Mouse (Mus musculus) neural tube, embryonic 12.5 days (tissue): ENCODE data around the gene Cdcp2. TPM values are rescaled to one million over a fixed set of nuclear protein-coding genes. Genes with fewer than 3 reads are reported as not detected.
"Not testable (repeated sequence)": the region's sequence is repeated elsewhere in the genome, so short reads cannot be mapped to it uniquely, and the experiment has no call there.

Experiments used
- ATAC-seq: fragments of 200-750 bp; cut with Nextera tagmentation; 2 replicates; pipeline ENCODE4 v1.8.0; 2017; ENCODE audit warnings: low read depth, mild to moderate bottlenecking, moderate TSS enrichment, moderate library complexity; ENCODE audit not compliant: low FRiP score
- H3K27ac ChIP-seq: fragments of 300-500 bp; sonication (generic); 2 replicates; pipeline ENCODE4 v1.5.1; 2016
- H3K27me3 ChIP-seq: fragments of 300-500 bp; sonication (generic); replicated peaks from 2 replicates; pipeline ENCODE4 v1.6.1; 2016; ENCODE audit warnings: mild to moderate bottlenecking
- H3K36me3 ChIP-seq: fragments of 300-500 bp; sonication (generic); 2 replicates; pipeline ENCODE4 v1.6.1; 2016; ENCODE audit warnings: mild to moderate bottlenecking
- H3K4me1 ChIP-seq: fragments of 300-500 bp; sonication (generic); 2 replicates; pipeline ENCODE4 v1.6.1; 2016
- H3K4me2 ChIP-seq: fragments of 300-500 bp; sonication (generic); replicated peaks from 2 replicates; pipeline ENCODE4 v1.6.1; 2016; ENCODE audit warnings: mild to moderate bottlenecking
- H3K4me3 ChIP-seq: fragments of 300-500 bp; sonication (generic); 2 replicates; pipeline ENCODE4 v1.5.1; 2016
- H3K9ac ChIP-seq: fragments of 300-500 bp; sonication (generic); 2 replicates; pipeline ENCODE4 v1.6.1; 2016; ENCODE audit warnings: mild to moderate bottlenecking
- H3K9me3 ChIP-seq: fragments of 300-500 bp; sonication (generic); 2 replicates; pipeline ENCODE4 v1.6.1; 2016; ENCODE audit warnings: mild to moderate bottlenecking
- WGBS: fragments of 180-500 bp; shearing (Covaris S2); methylation state at CpG from one replicate; pipeline ENCODE4 v1.1.7; 2016; 5-methylcytosine and 5-hydroxymethylcytosine counted together
- polyA plus RNA-seq: library from polyadenylated mRNA; unstranded; fragments of >200 nt; fragmentation: Nextera tagmentation; extraction: Ambion mirVana; gene quantifications from 2 replicates; pipeline ENCODE4 v1.2.1, GENCODE M21; 2016

The Cdcp2 gene
- polyA plus RNA-seq, 1 experiment from 2014 or later, result 0.37 TPM

GRCm38 (mm10) chr4:107096043-107096442 lies 648 bp upstream of the Cdcp2 start:
- Histone ChIP-seq H3K9ac (no peak overlapping the region), H3K27me3 (no peaks in the 10 kb centered on the region), H3K4me2 (no peak overlapping the region), H3K4me3 (no peak overlapping the region), H3K9me3 (no peaks in the 10 kb centered on the region), H3K27ac (peak overlapping the region; percentile 46; the same call in 1 of the 2 replicates), H3K36me3 (no peaks in the 10 kb centered on the region), H3K4me1 (peaks cover 22% of the 10 kb centered on the region)
- WGBS, result 39% methylated on average over 6 of the region's 6 CpGs
- ATAC-seq, result 0 out of 2 replicates have a peak, but pooled peaks have one; percentile 25

- no peak for ATAC-seq
- Histone ChIP-seq H3K9ac (no peak overlapping the region), H3K4me1 (peaks cover 22% of the 10 kb centered on the region), H3K4me3 (no peak overlapping the region), H3K9me3 (no peaks in the 10 kb centered on the region), H3K36me3 (no peaks in the 10 kb centered on the region), H3K27me3 (no peaks in the 10 kb centered on the region), H3K27ac (0 out of 2 replicates have a peak overlapping the region, but pooled peaks have one; percentile 1), H3K4me2 (no peak overlapping the region)
- WGBS, result 63% methylated on average over 15 of the region's 15 CpGs
These were observed 1.2 kb downstream of the Cdcp2 start for GRCm38 (mm10) chr4:107097871-107098270.

- ATAC-seq, result no peak
These were observed 1.7 kb downstream of the Cdcp2 start for GRCm38 (mm10) chr4:107098375-107098774.

GRCm38 (mm10) chr4:107098791-107099525 lies 2.3 kb downstream of the Cdcp2 start:
- H3K27me3 ChIP-seq, result no peaks in the 10 kb centered on the region
- no peak overlapping the region for H3K4me3 ChIP-seq
- no peaks in the 10 kb centered on the region for H3K36me3 ChIP-seq
- peaks cover 22% of the 10 kb centered on the region for H3K4me1 ChIP-seq
- H3K4me2 ChIP-seq, result no peak overlapping the region
- no peaks in the 10 kb centered on the region for H3K9me3 ChIP-seq
- no peak for ATAC-seq
- no peak overlapping the region for H3K27ac ChIP-seq
- H3K9ac ChIP-seq, result no peak overlapping the region
- WGBS, result 75% methylated on average over 17 of the region's 17 CpGs

More at GRCm38 (mm10) chr4:107098375-107098774, 1.7 kb downstream of the Cdcp2 start:
- H3K4me3 ChIP-seq, result no peak overlapping the region
- H3K9ac ChIP-seq, result no peak overlapping the region
- H3K4me2 ChIP-seq, result no peak overlapping the region
- WGBS, result 77% methylated on average over 10 of the region's 10 CpGs
- H3K4me1 ChIP-seq, result peaks cover 22% of the 10 kb centered on the region
- no peaks in the 10 kb centered on the region for H3K36me3 ChIP-seq
- no peaks in the 10 kb centered on the region for H3K27me3 ChIP-seq
- H3K27ac ChIP-seq, result no peak overlapping the region
- H3K9me3 ChIP-seq, result no peaks in the 10 kb centered on the region

GRCm38 (mm10) chr4:107102220-107102619 lies 5.5 kb downstream of the Cdcp2 start:
- H3K9ac ChIP-seq, result no peak overlapping the region
- H3K4me2 ChIP-seq, result no peak overlapping the region
- no peak overlapping the region for H3K4me3 ChIP-seq
- H3K27ac ChIP-seq, result no peak overlapping the region
- no peak for ATAC-seq
- peaks cover 13% of the 10 kb centered on the region for H3K4me1 ChIP-seq
- no peaks in the 10 kb centered on the region for H3K36me3 ChIP-seq
- H3K9me3 ChIP-seq, result no peaks in the 10 kb centered on the region
- 82% methylated on average over 8 of the region's 8 CpGs for WGBS
- no peaks in the 10 kb centered on the region for H3K27me3 ChIP-seq

- no peak overlapping the region for H3K9ac ChIP-seq
- 90% methylated on average over 16 of the region's 16 CpGs for WGBS
- H3K4me2 ChIP-seq, result no peak overlapping the region
- H3K4me1 ChIP-seq, result peaks cover 22% of the 10 kb centered on the region
- no peaks in the 10 kb centered on the region for H3K27me3 ChIP-seq
- no peak overlapping the region for H3K4me3 ChIP-seq
- no peaks in the 10 kb centered on the region for H3K9me3 ChIP-seq
- no peak overlapping the region for H3K27ac ChIP-seq
- ATAC-seq, result no peak
- no peaks in the 10 kb centered on the region for H3K36me3 ChIP-seq
These were observed 10.1 kb downstream of the Cdcp2 start for GRCm38 (mm10) chr4:107106777-107107176.

- WGBS, result 9% methylated on average over 13 of the region's 13 CpGs
- no peaks in the 10 kb centered on the region for H3K9me3 ChIP-seq
- no peaks in the 10 kb centered on the region for H3K36me3 ChIP-seq
- peaks cover 22% of the 10 kb centered on the region for H3K4me1 ChIP-seq
- 0 out of 2 replicates have a peak overlapping the region, but pooled peaks have one; percentile 2 for H3K9ac ChIP-seq
- no peaks in the 10 kb centered on the region for H3K27me3 ChIP-seq
- ATAC-seq, result peak; percentile 84
- peak overlapping the region; percentile 70 for H3K27ac ChIP-seq
- H3K4me3 ChIP-seq, result no peak overlapping the region
- peak overlapping the region; percentile 37 for H3K4me2 ChIP-seq
These were observed 11.6 kb downstream of the Cdcp2 start for GRCm38 (mm10) chr4:107108291-107108731.

GRCm38 (mm10) chr4:107109181-107109580 lies 12.5 kb downstream of the Cdcp2 start:
- not testable (repeated sequence) for ATAC-seq, H3K27me3 ChIP-seq, H3K4me3 ChIP-seq, H3K27ac ChIP-seq, H3K9me3 ChIP-seq, H3K4me2 ChIP-seq, H3K36me3 ChIP-seq, H3K9ac ChIP-seq
- H3K4me1 ChIP-seq, result peaks cover 22% of the 10 kb centered on the region
- WGBS, result 94% methylated on average over 6 of the region's 6 CpGs

GRCm38 (mm10) chr4:107114278-107114677 lies 17.6 kb downstream of the Cdcp2 start:
- Histone ChIP-seq H3K9ac (no peak overlapping the region), H3K4me2 (no peak overlapping the region), H3K4me3 (no peak overlapping the region), H3K4me1 (no peaks in the 10 kb centered on the region), H3K9me3 (no peaks in the 10 kb centered on the region), H3K36me3 (no peaks in the 10 kb centered on the region), H3K27ac (no peak overlapping the region), H3K27me3 (no peaks in the 10 kb centered on the region)
- no peak for ATAC-seq
- 53% methylated on average over 8 of the region's 8 CpGs for WGBS

GRCm38 (mm10) chr4:107117741-107118385 lies 21.2 kb downstream of the Cdcp2 start:
- Histone ChIP-seq H3K9me3 (no peaks in the 10 kb centered on the region), H3K4me1 (peaks cover 11% of the 10 kb centered on the region), H3K27ac (no peak overlapping the region), H3K4me2 (no peak overlapping the region), H3K4me3 (no peak overlapping the region), H3K36me3 (no peaks in the 10 kb centered on the region), H3K9ac (no peak overlapping the region), H3K27me3 (no peaks in the 10 kb centered on the region)
- 95% methylated on average over 2 of the region's 2 CpGs for WGBS
- no peak for ATAC-seq

GRCm38 (mm10) chr4:107119056-107119455 lies 22.4 kb downstream of the Cdcp2 start:
- ATAC-seq, result no peak
- no peak overlapping the region for H3K9ac ChIP-seq
- no peaks in the 10 kb centered on the region for H3K36me3 ChIP-seq
- no peaks in the 10 kb centered on the region for H3K9me3 ChIP-seq
- no peaks in the 10 kb centered on the region for H3K27me3 ChIP-seq
- no peak overlapping the region for H3K4me2 ChIP-seq
- no peak overlapping the region for H3K4me3 ChIP-seq
- 64% methylated on average over 4 of the region's 4 CpGs for WGBS
- peaks cover 11% of the 10 kb centered on the region for H3K4me1 ChIP-seq
- no peak overlapping the region for H3K27ac ChIP-seq

GRCm38 (mm10) chr4:107120676-107121075 lies 24.0 kb downstream of the Cdcp2 start:
- no peak overlapping the region for H3K4me3 ChIP-seq
- H3K27ac ChIP-seq, result no peak overlapping the region
- H3K4me2 ChIP-seq, result no peak overlapping the region
- ATAC-seq, result no peak
- H3K9ac ChIP-seq, result no peak overlapping the region
- WGBS, result 95% methylated on average over 6 of the region's 6 CpGs
- H3K36me3 ChIP-seq, result no peaks in the 10 kb centered on the region
- no peaks in the 10 kb centered on the region for H3K27me3 ChIP-seq
- peaks cover 18% of the 10 kb centered on the region for H3K4me1 ChIP-seq
- H3K9me3 ChIP-seq, result no peaks in the 10 kb centered on the region
